Mouse (Mus musculus) heart, adult 8-10 months (tissue): ENCODE data around the gene Nectin4. TPM values are rescaled to one million over a fixed set of nuclear protein-coding genes. Genes with fewer than 3 reads are reported as not detected.
"Not testable (repeated sequence)": the region's sequence is repeated elsewhere in the genome, so short reads cannot be mapped to it uniquely, and the experiment has no call there.

Experiments
- DNase-seq: peaks from one replicate; pipeline ENCODE4 v3.0.0; 2022; ENCODE audit warnings: low spot score
- total RNA-seq, 4 experiments: library from RNA; stranded (reverse); gene quantifications; 2 replicates each; pipeline ENCODE4 v1.2.4; 2022

Gene Nectin4
- under 1 TPM in 3 of 4 experiments, not detected in 1; 0.11 to 0.38 (median 0.25) TPM for total RNA-seq

- DNase-seq: no peak
Measured at GRCm38 (mm10) chr1:171369845-171370556, at the start of gene Nectin4. Gene Nectin4 (plus strand): TSS chr1:171370099.

DNA sequence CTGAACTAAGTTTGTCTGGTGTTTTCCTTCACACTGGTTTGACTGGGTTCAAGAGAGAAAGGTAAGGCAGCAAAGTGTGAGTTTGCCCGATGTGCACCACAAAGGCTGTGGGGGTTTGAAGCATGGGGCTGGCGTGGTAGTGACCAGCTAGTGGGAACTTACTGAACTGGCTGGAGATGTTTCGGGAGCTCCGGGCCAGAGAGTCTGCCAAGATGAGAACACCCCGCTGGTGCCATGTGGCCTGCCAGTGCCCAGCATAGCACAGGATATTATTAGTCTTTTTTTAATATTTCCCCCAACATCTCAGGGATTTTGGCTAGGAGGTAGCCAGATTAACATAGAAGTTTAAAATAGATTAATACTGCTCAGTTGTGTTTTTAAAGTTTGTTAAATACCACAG lies 49.7 kb upstream of the Nectin4 start:
- DNase-seq: no peak

DNA sequence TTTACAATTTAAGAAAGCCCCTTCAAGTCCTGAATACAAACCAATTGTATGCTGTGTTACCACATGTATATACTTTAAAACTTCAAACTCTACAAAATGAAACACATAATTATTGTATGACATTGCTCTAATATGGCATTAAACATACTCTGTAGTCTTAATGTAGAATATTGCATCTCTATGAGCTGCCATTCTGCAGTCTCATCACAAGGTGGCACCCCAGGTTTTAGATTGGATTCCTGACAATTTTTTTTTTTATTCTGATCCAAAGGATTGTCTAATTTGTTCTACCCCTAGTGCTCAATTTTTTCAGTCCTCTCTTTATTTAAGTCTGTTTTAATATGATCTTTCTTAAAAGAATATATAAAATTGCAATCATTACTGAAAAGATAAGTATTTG lies 48.5 kb upstream of the Nectin4 start:
- DNase-seq: no peak

- DNase-seq: no peak
Measured at GRCm38 (mm10) chr1:171322012-171322411, 47.9 kb upstream of the Nectin4 start.

DNA sequence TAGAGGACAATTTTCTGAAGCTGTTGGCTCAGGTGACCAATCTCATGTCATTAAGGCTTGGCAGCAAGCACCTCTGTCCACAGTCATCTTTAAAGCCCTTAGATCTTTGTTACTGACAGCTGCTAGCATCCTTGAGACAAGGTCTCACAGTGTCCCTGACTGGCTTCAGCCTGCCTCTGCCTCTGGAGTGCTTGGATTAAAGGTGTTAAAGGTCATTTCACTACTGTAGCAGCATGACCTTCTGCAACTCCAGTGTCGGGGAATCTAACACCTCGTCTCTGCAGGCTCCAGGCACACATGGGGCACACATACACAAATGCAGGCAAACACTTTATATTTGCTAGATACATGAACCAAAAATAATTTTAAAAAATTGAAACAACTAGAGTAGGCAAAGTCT lies 44.3 kb upstream of the Nectin4 start:
- no peak for DNase-seq

GRCm38 (mm10) chr1:171326588-171326987 lies 43.3 kb upstream of the Nectin4 start:
- not testable (repeated sequence) for DNase-seq

DNA sequence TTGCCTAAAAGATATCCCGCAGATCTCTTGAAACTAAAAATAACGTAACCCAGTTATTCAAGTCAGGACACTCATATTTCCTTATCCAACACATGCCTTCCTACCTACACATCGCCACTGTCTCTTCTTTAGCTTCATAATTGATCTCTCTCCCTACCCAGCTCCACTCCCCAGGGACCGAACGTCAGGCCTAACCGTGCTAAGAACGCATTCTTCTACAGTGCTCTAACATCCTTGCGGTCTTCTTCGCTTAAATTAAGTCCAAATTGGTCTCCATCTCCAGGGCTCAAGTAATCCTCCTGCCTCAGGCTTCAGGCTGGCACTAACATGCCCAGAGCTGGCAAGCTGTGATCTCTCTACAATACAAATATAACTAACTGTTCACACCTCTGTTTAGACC lies 41.7 kb upstream of the Nectin4 start:
- no peak for DNase-seq

DNA sequence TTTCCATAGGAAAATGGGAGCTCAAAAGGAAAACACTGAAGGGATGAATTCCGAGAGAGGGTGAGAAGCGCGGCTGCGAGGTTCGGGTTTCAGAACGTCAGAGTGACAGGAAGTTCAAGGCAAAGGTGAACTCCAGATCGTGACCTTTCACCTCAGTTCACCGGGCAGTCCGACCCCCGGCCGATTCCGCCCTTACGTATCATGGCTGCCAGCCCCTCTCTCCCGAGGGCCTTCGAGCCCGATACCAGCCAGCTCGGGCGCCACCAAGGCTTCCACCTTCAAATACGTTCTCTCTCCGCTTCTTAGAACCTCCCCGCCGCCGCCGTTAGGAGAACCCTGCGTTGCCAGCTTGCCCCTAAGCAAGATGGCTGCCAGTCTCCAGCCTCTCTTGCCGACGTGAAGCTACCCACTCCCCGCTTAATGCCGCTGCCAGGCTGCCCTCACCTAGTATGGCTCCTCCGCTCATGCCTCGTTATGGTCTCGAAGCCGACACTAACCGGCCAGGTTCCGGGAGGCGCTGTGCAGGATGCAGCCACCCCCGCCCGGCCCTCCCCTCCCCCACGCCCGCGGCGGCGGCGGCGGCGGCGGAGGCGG lies 41.0 kb upstream of the Nectin4 start, which contains the start of gene Dedd:
Dedd (plus strand) TSS at position 307 of the 594 bp plus-strand sequence.
- DNase-seq: peak; percentile 89

DNA sequence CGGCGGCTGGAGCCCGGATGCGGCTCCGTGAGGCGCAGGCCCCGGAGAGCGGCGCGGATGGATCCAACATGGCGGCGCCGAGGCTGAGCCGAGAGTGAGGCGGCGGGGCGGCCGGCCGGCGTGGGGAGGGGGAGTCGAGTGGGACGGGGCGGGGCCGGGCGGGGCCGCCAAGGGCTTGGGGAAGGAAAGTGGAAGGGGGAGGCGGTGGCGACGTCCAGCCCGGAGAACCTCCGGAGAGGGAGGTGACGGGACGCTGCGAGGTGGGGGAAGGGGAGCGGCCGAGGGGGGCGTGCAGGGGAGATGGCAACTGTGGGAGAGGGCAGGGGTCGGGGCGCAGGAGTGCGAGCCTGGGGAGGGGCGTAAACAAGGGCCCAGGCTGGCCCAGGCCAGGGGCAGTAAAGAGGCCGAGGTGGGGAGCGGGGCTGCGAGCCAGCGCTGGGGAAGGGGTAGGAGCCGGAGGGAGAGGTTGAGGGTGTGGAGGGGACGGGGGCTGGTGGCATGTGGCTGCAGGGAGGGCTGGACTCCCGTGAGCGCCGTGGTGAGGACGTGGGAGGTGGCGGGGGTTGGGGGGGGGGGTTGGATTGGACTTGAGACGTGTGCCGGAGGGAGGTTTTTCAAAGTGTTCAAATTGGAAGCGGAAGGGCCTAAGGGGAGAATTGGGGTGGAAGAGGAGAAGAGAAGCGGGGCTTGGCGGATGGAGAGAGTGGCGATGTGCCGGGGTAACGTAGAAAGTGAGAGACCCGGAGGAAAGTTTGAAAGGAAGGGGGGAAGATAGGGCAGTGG lies 40.3 kb upstream of the Nectin4 start:
- peak; percentile 24 for DNase-seq

DNA sequence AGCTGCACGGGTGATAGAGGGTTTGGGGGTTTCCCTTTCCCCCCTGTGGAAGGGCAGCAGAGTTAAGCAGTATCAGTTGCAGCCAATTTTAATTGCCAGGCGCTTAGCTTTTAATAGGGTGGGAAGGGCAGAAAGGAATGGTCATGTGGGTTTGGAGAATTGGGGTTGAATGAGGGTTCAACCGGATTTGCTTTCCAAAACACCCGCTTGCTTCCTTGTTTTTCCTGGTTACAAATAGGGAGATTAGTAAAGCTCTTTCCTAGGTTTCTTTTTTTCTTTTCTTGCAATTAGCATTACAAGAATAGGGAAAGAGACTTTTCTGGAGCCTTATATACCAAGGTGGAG lies 39.7 kb upstream of the Nectin4 start:
- DNase-seq: no peak

- DNase-seq: no peak
Measured at GRCm38 (mm10) chr1:171342262-171343207, 27.4 kb upstream of the Nectin4 start.

DNA sequence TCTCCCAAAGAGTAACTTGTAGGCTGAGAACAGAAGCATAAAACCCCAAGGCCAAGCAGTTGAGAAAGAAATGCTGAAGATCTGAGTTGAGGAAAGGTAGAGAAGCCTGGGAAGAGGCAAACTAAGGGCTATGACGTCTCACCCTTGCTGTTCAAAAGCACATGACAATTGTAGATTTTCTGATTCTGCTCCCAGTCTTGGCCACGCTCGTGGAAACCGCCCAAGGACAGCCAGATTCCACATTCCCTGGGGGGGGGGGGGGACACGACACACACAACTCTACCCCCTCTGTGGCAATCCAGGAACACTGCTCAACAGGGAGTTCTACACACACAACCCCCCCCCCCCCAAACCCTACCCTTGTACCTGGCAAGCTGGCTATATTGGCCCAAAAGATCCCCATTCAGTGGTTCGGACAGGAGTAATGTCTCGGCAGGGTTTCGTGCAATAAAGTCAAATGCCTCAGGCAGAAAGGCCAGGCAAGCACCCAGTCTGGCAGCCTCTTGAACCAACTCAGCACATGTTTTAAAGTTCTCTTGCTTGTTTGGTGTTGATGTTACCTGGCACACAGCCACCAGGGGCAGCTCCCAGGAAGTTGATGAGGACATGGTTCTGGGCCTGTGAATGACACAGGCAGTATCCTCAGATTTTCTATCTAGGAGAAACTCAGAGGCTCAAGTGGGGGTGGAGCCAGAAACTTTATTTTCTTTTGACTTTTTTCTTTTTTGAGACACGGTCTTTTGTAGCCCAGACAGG lies 25.8 kb upstream of the Nectin4 start:
- DNase-seq: no peak

DNA sequence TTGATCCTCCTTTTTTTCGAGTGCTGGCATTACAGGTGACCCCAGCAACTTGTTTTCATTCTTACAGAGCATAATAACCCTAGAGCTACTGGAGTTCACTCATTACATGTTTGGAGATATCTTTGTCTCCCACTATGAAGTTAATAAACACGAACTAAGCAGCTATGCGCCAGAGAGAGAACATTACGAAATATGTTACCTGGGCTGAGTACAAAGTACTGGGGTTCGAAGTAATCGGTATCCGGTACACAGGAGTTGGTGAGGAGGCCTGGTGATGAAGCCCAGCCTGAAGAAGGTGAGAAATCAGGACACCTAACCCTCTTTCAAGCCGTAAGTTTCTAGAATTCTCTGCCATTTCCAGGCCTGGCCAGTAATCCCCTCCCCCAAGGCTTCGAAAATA lies 25.2 kb upstream of the Nectin4 start:
- DNase-seq: no peak

DNA sequence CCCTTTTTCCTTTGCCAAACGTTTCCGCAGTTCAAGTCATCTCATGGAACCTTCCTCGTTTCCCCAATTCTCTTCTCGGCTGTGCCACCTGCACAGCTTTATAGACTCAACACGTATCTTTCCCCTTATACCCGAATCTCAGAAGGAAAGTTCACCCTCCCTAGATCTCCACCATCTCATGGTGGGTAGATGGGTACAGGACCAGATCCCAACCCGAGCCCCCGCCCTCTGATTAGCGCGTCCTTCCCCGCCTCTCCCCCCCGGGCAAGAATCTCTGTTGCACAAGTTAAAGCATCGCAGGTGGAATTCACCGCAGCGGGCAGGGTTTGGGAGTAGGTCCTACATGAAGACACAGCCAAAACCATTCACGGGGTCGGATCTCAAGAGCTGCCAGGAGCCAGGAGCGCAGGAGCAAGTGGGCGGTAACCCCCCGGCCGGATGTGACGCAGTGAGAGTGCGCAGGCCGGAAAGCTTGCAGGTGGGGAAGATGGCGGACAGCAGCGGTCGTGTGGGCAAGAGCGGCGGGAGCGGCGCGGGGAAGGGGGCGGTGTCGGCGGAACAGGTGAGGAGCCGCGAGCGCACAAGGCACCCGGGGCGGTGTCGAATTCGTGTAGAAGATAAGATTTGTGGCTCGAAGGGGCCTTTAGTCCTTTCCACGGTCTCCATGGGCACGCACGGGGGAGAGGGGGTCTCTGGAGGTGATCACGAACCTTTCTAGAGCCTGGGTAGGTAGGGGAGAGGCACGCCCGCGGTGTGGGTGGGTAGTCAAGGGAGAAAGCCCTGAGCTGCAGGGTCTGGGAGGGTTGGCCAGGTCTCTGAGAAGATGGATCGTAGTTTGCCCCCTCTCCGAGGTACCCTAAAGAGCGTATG lies 24.4 kb upstream of the Nectin4 start, which contains the start of the genes Nit1 and Pfdn2:
Nit1 (minus strand) TSS at position 422 of the 870 bp plus-strand sequence.
Pfdn2 (plus strand) TSS at position 446 of the 870 bp plus-strand sequence.
- DNase-seq: peak; percentile 91

- no peak for DNase-seq
Measured at GRCm38 (mm10) chr1:171346095-171346450, 23.8 kb upstream of the Nectin4 start.

DNA sequence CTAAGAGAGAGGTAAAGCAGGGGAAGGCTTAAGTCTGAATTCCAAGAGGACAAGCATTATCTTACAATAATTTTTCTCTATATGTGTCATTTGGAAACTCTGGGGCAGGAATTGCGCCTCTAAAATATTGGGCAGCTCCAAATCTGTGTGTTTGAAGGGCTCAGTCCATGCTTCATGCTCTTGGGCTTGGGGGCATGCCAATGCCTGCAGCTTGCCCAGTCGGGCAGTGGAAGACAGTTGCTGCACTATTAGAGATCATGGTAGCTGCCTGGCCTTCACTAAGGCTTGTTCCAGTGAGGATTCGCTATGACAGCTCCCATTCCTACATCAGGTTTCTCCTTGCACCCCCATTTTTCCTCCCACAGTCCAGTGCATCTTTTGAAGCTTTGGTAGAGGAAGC lies 21.2 kb upstream of the Nectin4 start:
- no peak for DNase-seq

DNA sequence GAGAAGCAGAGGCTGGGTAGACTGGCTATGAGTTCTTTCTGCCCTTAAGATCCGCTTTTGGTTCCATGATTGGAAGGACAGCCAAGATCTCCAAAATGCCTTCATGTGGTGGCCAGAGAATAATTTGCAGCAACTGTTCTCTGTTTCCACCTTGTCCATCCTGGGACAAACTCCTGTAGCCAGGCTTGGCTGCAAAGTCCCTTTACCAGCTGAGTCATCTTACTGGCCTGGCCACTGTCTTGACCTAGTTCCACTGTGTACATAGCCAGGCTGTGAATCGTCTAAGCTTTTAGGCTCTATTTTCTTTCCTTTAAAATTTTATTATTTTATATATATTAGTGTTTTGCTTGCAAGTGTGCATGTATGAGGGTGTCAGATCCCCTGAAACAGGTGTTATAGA lies 20.7 kb upstream of the Nectin4 start:
- DNase-seq: no peak

GRCm38 (mm10) chr1:171355812-171356340 lies 14.0 kb upstream of the Nectin4 start:
- DNase-seq: no peak

GRCm38 (mm10) chr1:171356814-171357213 lies 13.1 kb upstream of the Nectin4 start:
- no peak for DNase-seq
